Mouse (Mus musculus) adrenal gland, postnatal 4 days (tissue): ENCODE measurements at regions not wholly inside any gene's neighbourhood (a gene's known extent, or its start where the extent isn't known, plus 50 kb on each side); places are given as distances from the start of the nearest gene placed in this dataset.
"Not testable (repeated sequence)": the region's sequence is repeated elsewhere in the genome, so short reads cannot be mapped to it uniquely, and the experiment has no call there.

ENCODE experiments used
- DNase-seq, 2 experiments: peaks; one replicate each; pipeline ENCODE4 v3.0.0; 2021 to 2022; ENCODE audit warnings: low spot score in 2 of 2, mixed read lengths in 2 of 2

- DNase-seq: not testable (repeated sequence)
Observed at GRCm38 (mm10) chr16:3334355-3334754, 256.5 kb upstream of the Olfr161 start.

GRCm38 (mm10) chr16:3343372-3343771, 247.5 kb upstream of the Olfr161 start:
- DNase-seq: not testable (repeated sequence)

GRCm38 (mm10) chr16:3344725-3345380, 246.0 kb upstream of the Olfr161 start:
- DNase-seq: not testable (repeated sequence)

GRCm38 (mm10) chr16:3349382-3349781, 241.5 kb upstream of the Olfr161 start:
- not testable (repeated sequence) for DNase-seq

DNA sequence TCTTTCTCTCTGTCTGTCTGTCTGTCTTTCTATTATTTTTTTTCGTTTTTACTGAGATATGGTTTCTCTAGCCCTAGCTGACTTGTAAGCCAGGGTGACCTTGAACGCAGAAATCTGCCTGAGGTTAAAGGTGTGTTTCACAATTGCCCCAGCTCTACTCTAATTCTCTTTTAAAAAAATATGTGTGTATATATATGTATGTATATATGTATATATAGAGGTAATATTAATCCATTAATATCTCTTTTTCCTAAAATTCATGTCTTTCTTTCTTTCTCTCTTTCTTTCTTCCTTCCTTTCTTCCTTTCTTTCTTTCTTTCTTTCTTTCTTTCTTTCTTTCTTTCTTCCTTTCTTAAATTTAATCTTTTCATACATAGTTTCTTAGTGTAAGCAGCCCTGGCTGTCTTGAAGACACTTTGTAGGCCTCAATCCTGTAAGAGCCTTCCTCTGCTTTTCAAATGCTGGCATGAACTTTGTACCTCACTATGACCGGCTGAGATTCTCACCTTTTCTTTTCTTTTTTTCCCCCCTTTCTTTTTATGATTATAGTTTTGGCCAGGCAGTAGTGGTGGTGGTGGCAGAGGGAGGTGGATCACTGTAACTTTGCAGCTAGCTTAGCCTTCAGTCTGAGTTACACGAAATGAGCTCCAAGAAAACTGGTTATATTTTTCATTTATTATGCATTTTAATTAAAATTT, 240.8 kb upstream of the Olfr161 start:
- DNase-seq: not testable (repeated sequence)

- DNase-seq: not testable (repeated sequence)
Observed at GRCm38 (mm10) chr16:3350668-3351507, 240.0 kb upstream of the Olfr161 start.

GRCm38 (mm10) chr16:3351508-3352046, 239.3 kb upstream of the Olfr161 start:
- peak in 1 of 2 experiments; percentile 53 for DNase-seq
